Mouse (Mus musculus) CD4-positive, CD25-positive, alpha-beta regulatory T cell, adult 2 months (primary cell): ENCODE results near the gene Atat1.

Experiments
- DNase-seq: peaks from one replicate; pipeline ENCODE4 v3.0.0-alpha.2; 2012; ENCODE audit warnings: low read depth, low spot score

Atat1 gene

DNA sequence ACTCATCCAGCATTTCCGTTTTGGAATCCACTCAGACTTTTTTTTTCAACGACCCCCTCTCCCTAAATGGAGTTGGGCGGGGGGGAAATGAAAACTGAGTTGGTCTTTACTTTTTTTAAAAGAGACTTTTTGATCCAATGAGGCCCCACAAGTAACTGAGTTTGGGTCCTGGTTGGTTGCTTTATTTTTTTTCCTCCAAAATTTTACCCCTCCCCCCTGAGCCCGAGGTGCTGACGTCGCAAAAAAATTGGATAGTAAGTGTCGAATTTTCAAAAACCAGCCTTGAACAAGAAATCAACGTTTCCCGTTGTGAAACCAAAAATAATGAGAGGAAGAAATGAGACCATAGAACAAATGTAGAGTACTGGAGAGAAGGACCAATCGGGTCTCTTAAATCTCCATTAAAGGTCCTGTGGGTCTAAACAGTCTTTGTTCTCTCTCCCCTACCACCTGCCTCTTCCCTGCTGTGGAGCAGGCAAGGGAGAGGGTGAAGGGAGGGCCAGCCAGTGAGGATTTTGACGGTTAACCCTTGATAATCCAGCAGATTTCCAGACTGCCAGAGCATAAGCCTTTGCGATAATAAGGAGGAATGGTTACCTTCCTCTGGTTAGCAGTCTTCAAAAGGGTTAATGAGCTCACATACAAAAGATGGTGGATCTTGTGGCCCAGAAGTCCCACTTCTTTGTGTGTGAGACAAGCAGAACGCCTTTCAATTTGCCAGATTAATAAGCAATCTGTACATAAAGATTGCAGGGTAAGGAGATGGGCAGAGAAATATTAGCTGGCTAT lies 7.8 kb upstream of the Atat1 start:
- peak; percentile 68 for DNase-seq

DNA sequence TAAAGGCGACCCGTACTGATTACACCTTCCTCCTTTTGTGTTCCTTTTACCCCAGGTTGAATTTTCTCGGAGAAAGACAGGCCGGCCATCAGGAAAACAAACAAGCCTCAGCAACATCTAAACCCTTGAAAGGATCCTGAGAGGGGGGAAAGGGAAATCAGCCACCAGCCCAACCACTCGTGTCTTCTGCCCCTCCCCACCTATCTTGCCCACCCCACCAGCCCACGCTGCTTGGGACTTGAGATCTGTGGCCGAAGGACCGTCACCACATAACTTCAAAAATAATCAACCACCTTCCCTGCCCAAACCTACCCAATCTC lies 7.2 kb upstream of the Atat1 start:
- DNase-seq: no peak

DNA sequence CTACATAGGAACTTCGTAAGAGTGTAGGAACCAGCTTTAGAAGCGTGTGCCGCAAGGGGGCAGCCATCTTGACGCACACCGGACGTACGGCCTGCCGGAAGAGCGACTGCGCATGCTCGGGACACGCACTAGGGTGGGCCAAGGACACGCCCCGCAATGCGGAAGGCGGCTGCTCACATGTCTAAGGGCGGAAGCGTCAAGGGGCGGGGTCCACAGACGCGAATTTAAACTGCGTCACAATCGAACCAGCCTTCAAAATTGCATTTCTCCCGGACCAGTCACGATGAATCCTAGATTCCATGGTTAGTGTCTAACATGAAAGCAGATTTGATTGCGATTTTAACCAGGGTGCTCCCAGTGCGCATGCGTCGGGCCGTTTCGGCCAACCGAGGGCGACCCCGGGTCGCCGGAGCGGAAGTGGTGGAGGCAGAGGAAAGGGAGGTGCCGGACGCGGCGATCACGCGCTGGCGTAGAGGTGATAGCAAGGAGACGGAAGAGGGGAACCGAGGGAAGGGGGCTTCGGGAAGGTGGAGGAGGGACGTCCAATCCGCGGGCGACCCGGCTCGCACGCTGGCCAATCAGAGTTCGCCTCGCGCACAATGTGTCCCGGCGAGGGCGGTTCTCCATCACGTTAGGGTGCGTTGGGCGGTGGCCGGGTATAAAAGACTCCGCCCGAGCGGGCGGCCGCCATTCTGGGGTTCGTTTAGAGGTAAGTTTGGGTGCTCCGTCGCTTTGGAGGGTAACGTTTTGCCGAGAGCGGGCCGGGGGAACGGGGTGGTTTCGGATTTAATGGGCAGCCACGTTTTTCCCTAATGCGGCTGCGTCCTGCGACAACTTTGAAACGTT lies 6.6 kb upstream of the Atat1 start, which contains the start of the genes Mrps18b and Ppp1r10:
Mrps18b (minus strand) TSS at position 93 of the 846 bp plus-strand sequence.
Ppp1r10 (plus strand) TSS at position 138 of the 846 bp plus-strand sequence.
- DNase-seq: peak; percentile 100

DNA sequence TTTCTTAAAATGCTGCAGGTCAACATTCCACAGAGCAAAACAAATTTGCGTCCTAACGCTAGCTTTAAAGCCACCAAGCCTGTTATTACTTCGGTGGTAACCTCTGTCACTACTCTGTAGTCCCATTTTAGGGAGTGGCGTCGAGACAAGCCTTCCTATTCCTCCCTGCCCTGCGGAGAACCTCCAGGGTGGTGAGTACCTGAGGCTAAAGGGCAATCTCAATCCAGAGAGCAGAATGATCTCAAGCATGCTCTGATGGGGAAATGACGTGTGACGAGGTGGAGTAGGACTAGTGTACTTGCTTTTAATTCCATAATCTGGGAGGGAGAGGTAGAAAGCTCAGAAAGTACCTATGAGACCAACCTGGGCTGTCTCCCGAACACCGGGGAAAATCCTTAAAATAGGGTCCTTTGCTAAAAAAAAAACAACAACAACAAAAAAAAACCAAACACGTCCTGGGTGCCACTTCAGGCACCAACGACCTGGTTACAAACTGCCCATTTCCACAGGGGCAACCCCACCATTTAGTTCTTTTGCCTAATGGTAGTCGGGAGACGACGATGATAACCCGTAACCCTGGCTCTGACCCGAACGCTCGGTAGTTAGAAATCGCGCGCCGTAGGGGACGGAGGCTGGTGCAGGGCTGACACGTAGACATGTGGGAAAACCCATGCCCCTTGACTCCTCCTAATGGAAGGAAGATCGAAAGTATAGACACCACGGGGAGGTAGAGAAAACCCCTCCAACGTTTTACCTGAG lies 5.8 kb upstream of the Atat1 start:
- DNase-seq: peak; percentile 45

DNA sequence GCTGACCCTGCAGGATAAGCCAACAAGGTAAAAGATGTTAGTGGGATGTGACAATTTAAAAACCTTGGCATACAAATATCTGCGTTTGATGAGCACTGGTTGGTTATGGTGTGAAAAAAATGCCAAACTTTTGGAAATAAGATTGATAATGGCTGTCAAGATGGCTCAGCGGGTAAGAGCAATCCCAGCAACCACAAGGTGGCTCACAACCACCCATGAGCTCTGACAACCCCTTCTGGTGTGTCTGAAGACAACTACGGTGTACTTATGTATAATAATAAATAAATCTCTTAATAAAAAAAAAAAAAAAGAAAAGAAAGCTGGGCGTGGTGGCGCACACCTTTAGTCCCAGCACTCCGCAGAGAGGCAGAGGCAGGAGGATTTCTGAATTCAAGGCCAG lies 5.1 kb upstream of the Atat1 start:
- no peak for DNase-seq

DNA sequence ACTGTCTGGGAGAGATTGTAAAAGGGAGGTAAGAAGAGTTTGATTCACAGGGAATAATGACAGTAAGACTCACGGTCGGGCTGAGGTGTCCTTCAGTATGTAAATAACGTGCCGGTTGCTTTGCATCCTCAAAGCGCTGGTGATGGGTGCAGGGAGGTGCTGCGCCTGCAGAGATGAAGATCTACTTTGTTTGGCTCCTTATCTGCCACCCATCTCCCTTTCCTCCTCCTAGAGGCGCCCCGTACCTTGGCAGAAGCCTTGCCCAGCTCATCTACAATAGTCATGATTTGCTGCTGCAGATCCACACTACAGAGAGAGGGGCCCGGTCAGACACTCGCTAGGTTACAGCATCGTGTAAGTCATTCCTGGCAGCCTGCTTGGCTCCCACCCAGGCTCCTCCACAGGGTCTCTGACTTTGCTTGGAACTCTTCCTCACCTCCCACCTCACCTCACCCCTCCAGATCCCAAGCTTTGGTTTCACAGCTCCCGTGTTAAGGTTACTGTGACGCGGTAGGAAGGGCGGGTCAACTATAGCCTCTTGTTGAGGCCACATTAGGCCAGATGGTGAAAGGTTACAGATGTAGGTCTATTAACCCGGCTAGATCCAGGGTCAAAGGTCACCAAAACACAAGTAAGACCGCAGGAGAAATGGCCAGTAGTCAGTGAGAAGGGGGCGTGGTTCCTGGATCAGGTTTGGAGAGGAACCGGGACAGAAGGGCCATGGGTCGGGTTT lies 523 bp downstream of the Atat1 start:
- peak; percentile 26 for DNase-seq

DNA sequence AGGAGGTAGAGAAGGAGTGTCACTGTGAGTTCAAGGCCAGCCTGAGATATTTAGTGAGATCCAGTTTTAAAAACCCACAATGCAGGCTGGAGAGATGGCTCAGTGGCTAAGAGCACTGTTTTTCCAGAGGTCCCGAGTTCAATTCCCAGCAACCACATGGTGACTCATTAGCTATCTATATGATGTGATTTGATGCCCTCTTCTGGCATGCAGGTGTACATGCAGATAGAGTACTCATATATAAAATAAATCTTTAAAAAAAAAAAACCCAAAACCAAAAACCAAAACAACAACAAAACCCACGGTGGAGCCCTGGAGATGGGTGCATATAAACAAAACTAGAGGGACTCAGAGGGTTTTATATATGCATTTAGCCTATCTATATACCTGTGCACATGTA lies 2.3 kb downstream of the Atat1 start:
- DNase-seq: peak; percentile 59

DNA sequence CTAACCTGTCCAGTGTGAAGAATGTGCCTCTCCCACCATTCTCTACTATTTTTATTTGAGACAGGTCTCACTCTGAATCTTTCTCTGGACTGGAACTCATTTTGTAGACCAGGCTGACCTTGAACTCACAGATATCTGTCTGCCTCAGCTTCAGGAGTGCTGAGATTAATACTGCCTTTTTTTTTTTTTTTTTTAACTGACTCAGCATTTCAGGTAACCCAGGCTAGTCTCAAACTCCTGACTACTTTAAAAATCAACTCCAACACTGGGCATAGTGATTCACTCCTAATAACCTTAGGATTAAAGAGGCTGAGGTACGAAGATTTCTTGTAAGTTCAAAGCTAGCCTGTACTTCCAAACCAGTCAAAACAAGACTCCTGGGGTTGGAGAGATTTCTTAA lies 4.3 kb downstream of the Atat1 start:
- no peak for DNase-seq

DNA sequence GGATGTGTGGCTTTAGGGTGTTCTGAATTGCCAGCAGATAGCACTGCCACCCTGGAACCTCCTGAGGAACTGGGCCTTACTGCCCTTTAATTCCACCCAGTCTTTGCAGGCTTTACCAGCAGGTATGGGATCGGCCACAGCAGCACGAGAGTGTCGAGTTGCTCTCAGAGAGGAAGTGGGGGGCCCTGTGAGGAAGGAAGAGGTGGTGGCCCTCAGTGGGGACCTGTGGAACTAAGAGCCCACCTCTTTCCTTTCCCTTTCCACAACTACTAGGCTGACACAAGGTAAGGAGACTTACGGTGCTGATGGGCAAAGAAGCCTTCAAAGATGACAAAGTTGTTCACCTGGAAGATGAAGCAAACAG lies 5.9 kb downstream of the Atat1 start:
- no peak for DNase-seq

DNA sequence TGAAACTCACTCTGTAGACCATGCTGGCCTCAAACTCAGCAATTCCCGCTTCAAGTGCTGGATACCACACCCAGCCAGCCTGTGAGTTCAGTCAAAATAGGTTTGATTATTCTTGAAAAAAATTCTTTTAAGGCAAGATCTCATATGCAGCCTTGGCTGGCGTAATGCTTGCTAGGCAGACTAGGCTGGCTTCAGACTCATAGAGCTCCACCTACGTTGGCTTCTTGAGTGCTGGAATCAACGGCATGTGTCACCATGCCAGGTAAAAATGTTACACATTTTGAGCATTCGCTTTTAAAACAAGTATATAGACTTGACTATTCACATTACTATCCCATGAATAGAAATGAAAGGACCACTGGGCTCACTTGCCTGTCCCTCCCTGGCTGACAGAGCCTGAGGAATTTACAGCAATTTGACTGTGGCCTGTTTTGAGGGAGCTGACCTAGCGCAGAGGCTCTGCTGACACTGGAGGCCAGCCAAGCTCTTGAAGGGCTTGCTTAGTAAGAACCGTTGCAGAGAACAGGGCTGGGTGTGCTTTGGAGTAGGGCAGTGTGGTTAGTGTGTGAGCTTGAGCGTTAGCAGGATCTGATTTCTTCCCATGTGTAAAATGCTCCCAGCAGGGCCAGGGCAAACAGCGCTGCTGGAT lies 6.4 kb downstream of the Atat1 start:
- no peak for DNase-seq

DNA sequence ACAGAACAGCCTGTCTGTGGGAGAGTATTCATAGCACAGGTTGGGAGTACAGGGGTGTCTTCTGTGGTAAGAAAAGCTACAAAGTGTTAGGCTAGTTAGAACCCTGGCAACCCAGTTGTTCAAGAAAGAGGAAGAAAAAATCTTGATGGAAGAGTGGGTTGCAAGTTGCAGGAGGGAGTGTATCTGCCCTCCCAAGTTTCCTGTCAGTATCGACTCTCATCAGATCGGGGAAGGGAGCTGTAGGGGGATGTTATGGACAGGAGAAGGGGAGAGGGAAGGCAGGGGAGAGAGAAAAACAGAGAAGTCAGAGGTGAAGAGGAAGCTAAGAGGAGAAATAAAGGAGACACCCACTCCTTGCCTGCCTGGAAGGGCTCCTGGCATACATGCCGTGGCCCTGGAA lies 9.2 kb downstream of the Atat1 start:
- no peak for DNase-seq

DNA sequence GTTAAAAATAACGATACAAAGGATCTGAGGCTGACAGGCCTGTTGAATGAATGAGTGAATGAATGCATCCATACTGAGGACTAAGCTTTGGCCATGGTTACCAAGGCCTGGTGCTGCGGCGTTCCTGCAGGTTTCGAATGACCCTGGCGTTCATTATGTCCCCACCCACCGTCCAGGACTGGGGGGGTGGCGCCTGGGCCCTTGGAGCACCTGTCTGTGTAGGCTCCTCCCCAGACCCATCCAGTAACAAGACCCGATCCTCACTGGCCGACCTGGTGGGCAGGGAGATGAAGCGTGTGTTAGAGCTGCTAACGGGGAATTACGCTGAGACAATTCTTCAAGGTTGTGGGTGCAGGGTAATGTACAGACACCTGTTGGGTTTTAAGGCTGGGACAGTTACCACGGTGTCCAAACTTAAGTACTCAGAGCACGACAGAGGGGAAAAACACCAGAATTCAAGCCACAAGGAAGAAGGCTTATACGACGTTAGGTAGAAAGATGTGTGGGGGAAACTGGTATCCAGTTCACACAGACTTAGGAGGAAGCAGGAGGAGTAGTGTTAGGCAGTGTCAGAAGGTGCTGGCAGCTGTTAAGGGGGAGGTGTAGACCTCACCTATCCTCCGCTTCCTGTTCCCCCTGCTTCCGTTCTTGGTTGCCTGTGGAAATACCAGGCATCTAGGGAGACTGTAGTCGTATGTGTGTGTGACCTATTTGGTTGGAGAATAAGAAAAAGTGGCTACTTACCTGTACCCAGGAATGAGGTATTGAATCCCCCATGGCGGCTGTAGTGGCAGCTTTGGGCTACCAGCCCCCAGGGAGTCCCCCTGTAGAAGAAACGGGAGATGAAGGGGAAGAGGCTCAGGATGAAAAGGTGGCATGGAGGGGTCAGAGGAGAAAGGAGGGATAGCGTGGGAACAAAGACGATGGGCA lies 12.0 kb downstream of the Atat1 start:
- DNase-seq: peak; percentile 47

DNA sequence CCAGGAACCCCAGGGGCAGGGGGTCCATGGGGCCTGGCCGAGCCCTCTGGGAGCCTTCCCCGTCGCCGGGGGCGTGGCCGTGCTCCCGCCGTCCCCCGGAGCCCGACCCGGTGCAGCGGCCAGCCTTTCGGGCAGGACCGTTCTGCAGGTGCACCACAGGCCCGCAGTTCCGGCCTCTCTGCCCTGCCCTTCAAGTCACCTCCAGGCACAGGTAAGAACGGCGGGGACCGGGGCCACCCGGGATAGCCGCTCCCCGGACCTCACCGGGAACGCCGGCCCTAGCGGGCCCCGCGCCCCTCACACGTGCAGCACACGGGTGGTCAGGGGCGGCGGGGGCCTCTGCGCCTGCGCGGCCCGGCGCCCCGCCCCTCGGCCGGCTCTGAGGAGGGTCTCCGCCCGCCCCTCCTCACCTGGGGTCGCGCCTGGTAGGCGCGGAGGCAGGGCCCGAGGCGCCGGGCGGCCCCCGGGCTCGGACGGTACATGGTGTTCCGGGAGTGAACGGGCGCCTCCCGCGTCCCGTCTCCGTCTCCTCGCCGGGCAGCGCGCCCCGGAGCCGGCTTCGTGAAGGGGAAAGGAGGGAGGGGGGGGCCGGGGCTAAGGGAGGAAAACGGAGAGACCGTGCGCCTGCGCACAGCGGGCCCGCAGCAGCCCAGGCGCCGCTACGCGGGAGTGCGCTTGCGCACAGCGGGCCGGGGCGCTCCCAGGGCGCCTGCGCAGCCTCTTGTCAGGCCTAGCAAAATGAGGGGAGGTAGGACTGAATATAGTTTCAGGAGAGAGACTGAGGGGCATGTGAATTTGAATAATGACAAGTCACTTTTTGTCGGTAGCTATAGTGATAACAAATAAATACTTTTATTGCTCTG lies 12.9 kb downstream of the Atat1 start, which contains the start of gene 2310061I04Rik:
2310061I04Rik (minus strand) TSS at position 651 of the 863 bp plus-strand sequence.
- DNase-seq: peak; percentile 97

DNA sequence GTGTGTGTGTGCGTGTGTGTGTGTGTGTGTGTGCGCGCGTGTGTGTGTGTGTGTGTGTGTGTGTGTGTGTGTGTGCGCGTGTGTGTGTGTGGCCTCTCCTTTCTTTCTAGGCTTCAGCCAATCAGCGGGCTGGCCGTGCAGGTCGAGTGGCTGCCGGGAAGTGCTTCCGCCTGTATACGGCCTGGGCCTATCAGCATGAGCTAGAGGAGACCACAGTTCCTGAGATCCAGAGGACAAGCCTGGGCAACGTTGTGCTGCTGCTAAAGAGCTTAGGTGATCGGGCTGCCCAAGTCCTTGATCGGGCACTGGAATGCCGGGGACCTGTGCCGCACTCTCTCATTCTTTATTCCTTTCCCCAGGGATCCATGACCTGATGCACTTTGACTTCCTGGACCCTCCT lies 22.1 kb downstream of the Atat1 start:
- no peak for DNase-seq

DNA sequence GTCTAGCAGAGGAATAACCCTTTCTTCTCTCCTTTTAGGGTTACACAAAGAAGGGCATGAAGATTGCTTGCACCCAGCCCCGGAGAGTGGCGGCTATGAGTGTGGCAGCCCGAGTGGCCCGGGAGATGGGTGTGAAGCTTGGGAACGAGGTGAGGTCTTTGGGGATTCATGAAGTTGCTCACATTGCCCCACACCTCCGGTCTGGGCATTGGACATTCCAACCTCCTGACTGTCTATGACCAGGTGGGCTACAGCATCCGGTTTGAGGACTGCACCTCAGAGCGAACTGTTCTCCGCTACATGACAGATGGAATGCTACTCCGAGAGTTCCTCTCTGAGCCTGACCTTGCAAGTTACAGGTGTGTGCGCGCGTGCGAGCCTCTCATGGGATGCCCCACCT lies 26.1 kb downstream of the Atat1 start:
- no peak for DNase-seq

DNA sequence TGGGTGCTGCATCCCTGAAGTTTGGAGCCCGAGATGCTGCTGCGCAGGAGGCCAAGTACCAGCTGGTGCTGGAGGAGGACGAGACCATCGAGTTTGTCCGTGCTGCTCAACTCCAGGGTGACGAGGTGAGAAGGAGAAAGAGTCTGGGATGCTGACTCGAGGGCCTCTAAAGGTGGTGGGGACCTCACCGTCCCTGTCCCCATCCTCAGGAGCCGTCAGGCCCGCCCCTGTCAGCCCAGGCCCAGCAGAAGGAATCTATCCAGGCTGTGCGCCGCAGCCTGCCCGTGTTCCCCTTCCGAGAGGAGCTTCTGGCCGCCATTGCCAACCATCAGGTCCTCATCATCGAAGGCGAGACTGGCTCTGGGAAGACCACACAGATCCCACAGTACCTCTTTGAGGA lies 27.0 kb downstream of the Atat1 start:
- DNase-seq: no peak

DNA sequence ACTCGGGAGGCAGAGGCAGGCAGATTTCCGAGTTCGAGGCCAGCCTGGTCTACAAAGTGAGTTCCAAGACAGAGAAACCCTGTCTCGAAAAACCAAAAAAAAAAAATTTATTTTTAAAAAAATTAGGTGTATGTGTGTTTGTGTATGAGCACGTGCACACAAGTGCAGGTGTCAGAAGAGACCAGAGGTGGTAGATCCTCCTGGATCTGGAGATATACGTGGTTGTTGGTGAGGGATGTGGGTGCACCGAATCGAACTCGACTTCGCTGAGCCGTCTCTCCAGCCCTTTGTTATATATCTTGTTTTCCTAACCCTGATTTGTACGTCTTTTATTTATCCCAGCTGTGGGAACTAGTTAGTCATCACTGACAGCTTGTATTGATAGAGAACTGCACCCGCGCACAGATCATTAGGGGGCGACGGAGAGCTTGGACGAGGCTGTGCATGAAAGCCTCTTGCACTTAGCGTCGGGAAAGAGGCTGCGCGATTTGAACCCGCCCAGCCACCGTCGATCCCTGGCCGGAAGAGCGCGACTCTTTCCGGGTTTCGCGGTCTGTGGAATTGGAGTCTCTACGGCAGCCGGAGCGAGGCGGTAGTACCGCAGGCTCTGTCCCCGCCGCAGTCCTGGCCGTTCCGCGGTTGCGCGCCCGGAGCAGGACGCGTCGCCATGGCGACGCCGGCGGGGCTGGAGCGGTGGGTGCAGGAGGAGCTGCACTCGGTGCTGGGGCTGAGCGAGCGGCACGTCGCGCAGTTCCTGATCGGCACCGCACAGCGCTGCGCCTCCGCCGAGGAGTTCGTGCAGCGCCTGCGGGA lies 30.4 kb downstream of the Atat1 start, which contains the start of gene Dhx16:
Dhx16 (plus strand) TSS at position 575 of the 813 bp plus-strand sequence.
- DNase-seq: peak; percentile 98

DNA sequence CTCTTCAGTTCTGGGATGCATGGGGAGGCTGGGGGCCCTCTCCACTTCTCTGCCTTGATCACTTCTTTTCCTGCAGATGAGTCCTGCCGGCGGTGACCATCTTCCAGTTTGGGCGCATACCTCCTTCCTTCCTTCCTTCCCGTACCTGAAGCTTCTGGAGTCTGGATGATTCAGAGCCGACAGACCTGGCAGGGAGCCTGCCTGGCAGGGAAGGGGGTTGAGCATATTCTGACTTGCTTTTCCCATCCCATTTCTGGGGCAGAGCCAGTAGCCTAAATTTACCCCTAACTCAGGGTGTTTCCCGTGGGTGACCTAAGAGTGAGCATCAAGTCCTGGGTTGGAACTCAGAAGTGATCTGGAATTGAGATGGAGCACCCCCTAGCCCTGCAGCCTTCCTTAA lies 35.2 kb downstream of the Atat1 start:
- no peak for DNase-seq
